Mouse (Mus musculus) midbrain, embryonic 14.5 days (tissue): Measurements from ENCODE around the gene Foxred2. TPM values are rescaled to one million over a fixed set of nuclear protein-coding genes. Genes with fewer than 3 reads are reported as not detected.

Experiments used
- ATAC-seq: fragments of 200-750 bp; cut with Nextera tagmentation; 2 replicates; pipeline ENCODE4 v1.8.0; 2017; ENCODE audit warnings: moderate number of reproducible peaks, moderate library complexity; ENCODE audit not compliant: low FRiP score, low TSS enrichment
- DNase-seq: peaks from one replicate; pipeline ENCODE4 v3.0.0-alpha.2; 2015
- H3K27ac ChIP-seq: fragments of 300-500 bp; sonication (generic); replicated peaks from 2 replicates; pipeline ENCODE4 v1.5.1; 2014; ENCODE audit warnings: mild to moderate bottlenecking, low read depth, low read length, moderate library complexity
- H3K27me3 ChIP-seq: fragments of 300-500 bp; sonication (generic); 2 replicates; pipeline ENCODE4 v1.6.1; 2014; ENCODE audit warnings: low read length, control low read depth, mixed read lengths; ENCODE audit not compliant: control insufficient read depth, insufficient read depth
- H3K36me3 ChIP-seq: fragments of 300-500 bp; sonication (generic); 2 replicates; pipeline ENCODE4 v1.6.1; 2014; ENCODE audit warnings: low read length, control low read depth; ENCODE audit not compliant: control insufficient read depth, insufficient read depth
- H3K4me1 ChIP-seq: fragments of 300-500 bp; sonication (generic); 2 replicates; pipeline ENCODE4 v1.6.1; 2014; ENCODE audit warnings: mild to moderate bottlenecking, antibody characterized with exemption, low read length, control low read depth; ENCODE audit not compliant: control insufficient read depth, insufficient read depth
- H3K4me2 ChIP-seq: fragments of 300-500 bp; sonication (generic); 2 replicates; pipeline ENCODE4 v1.6.1; 2014; ENCODE audit warnings: mild to moderate bottlenecking, low read length, moderate library complexity
- H3K4me3 ChIP-seq: fragments of 300-500 bp; sonication (generic); replicated peaks from 2 replicates; pipeline ENCODE4 v1.5.1; 2014; ENCODE audit warnings: low read depth, low read length
- H3K9ac ChIP-seq: fragments of 300-500 bp; sonication (generic); replicated peaks from 2 replicates; pipeline ENCODE4 v1.6.1; 2014; ENCODE audit warnings: mild to moderate bottlenecking, low read length, moderate library complexity
- H3K9me3 ChIP-seq: fragments of 300-500 bp; sonication (generic); 2 replicates; pipeline ENCODE4 v1.6.1; 2016; ENCODE audit warnings: low read length, control low read depth, mixed read lengths; ENCODE audit not compliant: control insufficient read depth
- WGBS: fragments of 180-500 bp; shearing (Covaris S2); extraction: QIAGEN DNeasy Blood & Tissue Kit; methylation state at CpG from one replicate; pipeline ENCODE4 v1.1.7; 2014; 5-methylcytosine and 5-hydroxymethylcytosine counted together
- polyA plus RNA-seq: library from polyadenylated mRNA; unstranded; fragments of >200 nt; fragmentation: Nextera tagmentation; extraction: Ambion mirVana; gene quantifications from 2 replicates; pipeline ENCODE4 v1.2.1, GENCODE M21; 2014

Foxred2 gene
- polyA plus RNA-seq, 1 experiment from 2014 or later, result 9.2 TPM

DNA sequence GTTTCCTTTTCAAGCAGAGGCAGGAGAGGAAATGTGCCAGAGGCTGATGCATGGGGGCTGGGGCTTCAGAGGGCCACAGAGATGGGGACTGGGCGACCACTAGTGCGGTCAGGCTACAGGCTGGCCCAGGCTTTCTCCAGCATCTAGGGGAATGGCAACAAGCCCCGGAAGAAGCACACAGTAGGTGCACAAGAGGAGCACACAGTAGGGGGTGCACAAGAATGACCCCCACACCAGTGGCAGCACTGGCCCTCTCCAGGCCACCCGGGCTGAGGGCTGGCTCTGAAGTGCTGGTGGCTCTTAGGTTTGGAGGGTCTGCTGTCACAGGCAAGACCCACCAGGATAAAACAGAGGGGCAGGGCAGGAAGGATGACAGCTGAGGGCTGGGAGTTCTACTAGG is 41.2 kb downstream of the Foxred2 start:
- Histone ChIP-seq H3K9me3 (no peaks in the 10 kb centered on the region), H3K4me2 (no peak overlapping the region), H3K27ac (no peak overlapping the region), H3K4me3 (no peak overlapping the region), H3K9ac (no peak overlapping the region), H3K36me3 (peaks cover 40% of the 10 kb centered on the region), H3K27me3 (no peaks in the 10 kb centered on the region), H3K4me1 (no peaks in the 10 kb centered on the region)
- WGBS, result 98% methylated on average over 4 of the region's 4 CpGs
- DNase-seq, result no peak
- ATAC-seq, result no peak

GRCm38 (mm10) chr15:77914507-77914906 is 42.0 kb downstream of the Foxred2 start:
- no peak overlapping the region for H3K27ac ChIP-seq
- ATAC-seq, result no peak
- no peaks in the 10 kb centered on the region for H3K9me3 ChIP-seq
- no peak overlapping the region for H3K9ac ChIP-seq
- no peaks in the 10 kb centered on the region for H3K4me1 ChIP-seq
- H3K4me3 ChIP-seq, result no peak overlapping the region
- no peak for DNase-seq
- H3K27me3 ChIP-seq, result no peaks in the 10 kb centered on the region
- peaks cover 33% of the 10 kb centered on the region for H3K36me3 ChIP-seq
- 95% methylated on average over 3 of the region's 3 CpGs for WGBS
- H3K4me2 ChIP-seq, result no peak overlapping the region

DNA sequence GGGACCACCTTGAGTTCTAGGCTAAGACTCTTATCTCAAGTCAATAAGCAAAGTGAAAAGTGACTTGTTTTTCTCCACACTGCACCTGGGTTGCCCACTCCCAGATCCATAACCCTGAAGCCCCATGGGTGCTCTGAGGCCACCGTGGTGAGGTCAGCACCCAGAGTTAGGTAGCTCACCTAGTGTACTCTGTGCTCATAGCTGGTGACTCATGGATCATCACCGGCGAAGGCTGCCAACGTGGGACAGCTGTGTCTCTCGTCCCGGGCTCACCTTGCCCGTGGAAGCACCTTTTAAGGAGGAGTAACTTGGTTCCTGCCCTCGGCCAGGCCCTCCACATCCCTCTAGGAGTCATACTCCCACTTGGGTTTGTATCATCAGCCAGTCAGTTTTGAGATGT is 43.5 kb downstream of the Foxred2 start:
- Histone ChIP-seq H3K4me1 (no peaks in the 10 kb centered on the region), H3K4me3 (no peak overlapping the region), H3K27me3 (no peaks in the 10 kb centered on the region), H3K9me3 (no peaks in the 10 kb centered on the region), H3K36me3 (peaks cover 26% of the 10 kb centered on the region), H3K27ac (no peak overlapping the region), H3K4me2 (no peak overlapping the region), H3K9ac (no peak overlapping the region)
- no peak for DNase-seq
- ATAC-seq, result no peak
- WGBS, result 89% methylated on average over 8 of the region's 8 CpGs

- ATAC-seq (no peak), DNase-seq (no peak)
- Histone ChIP-seq H3K4me1 (no peaks in the 10 kb centered on the region), H3K27ac (no peak overlapping the region), H3K9me3 (no peaks in the 10 kb centered on the region), H3K36me3 (peaks cover 26% of the 10 kb centered on the region), H3K9ac (no peak overlapping the region), H3K4me3 (no peak overlapping the region), H3K4me2 (no peak overlapping the region), H3K27me3 (no peaks in the 10 kb centered on the region)
- 64% methylated on average over 7 of the region's 7 CpGs for WGBS
Measured at GRCm38 (mm10) chr15:77912585-77912984, 43.9 kb downstream of the Foxred2 start.

DNA sequence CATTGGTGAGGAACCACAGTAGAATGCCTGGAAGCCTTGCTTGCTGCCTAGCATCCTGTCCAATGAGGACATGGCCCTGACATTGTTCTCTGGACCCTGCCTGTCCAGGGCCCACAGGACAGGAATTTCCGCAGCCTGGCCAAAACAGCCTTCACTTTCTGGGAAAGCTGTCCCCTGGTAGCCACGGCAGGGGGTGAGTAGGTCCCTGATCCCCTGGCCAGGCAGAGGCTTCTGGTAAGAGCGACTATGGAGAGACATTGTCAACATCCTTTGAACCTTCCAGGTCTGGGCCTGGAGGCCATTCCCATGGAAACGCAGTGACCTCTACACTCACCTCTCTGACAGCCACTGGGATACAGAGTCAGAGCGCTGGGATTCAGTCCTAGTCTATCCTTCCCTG is 44.5 kb downstream of the Foxred2 start:
- WGBS, result 54% methylated on average over 5 of the region's 5 CpGs
- Histone ChIP-seq H3K9me3 (no peaks in the 10 kb centered on the region), H3K36me3 (peaks cover 26% of the 10 kb centered on the region), H3K27ac (no peak overlapping the region), H3K27me3 (no peaks in the 10 kb centered on the region), H3K4me3 (no peak overlapping the region), H3K9ac (no peak overlapping the region), H3K4me2 (no peak overlapping the region), H3K4me1 (no peaks in the 10 kb centered on the region)
- DNase-seq (no peak), ATAC-seq (no peak)

- Histone ChIP-seq H3K4me2 (no peak overlapping the region), H3K9me3 (no peaks in the 10 kb centered on the region), H3K4me3 (no peak overlapping the region), H3K27me3 (no peaks in the 10 kb centered on the region; the same call in 1 of the 2 replicates), H3K9ac (no peak overlapping the region), H3K27ac (no peak overlapping the region), H3K36me3 (peaks cover 24% of the 10 kb centered on the region), H3K4me1 (no peaks in the 10 kb centered on the region)
- no peak for DNase-seq
- 37% methylated on average over 2 of the region's 2 CpGs for WGBS
- no peak for ATAC-seq
Measured at GRCm38 (mm10) chr15:77911065-77911464, 45.5 kb downstream of the Foxred2 start.

- no peak overlapping the region for H3K9ac ChIP-seq
- H3K27ac ChIP-seq, result no peak overlapping the region
- H3K4me3 ChIP-seq, result no peak overlapping the region
- H3K4me1 ChIP-seq, result no peaks in the 10 kb centered on the region
- WGBS, result 69% methylated on average over 9 of the region's 9 CpGs
- no peaks in the 10 kb centered on the region for H3K9me3 ChIP-seq
- DNase-seq, result no peak
- peaks cover 10% of the 10 kb centered on the region; the same call in 1 of the 2 replicates for H3K27me3 ChIP-seq
- H3K4me2 ChIP-seq, result no peak overlapping the region
- H3K36me3 ChIP-seq, result no peaks in the 10 kb centered on the region
- no peak for ATAC-seq
Measured at GRCm38 (mm10) chr15:77907646-77908518, 48.6 kb downstream of the Foxred2 start.

DNA sequence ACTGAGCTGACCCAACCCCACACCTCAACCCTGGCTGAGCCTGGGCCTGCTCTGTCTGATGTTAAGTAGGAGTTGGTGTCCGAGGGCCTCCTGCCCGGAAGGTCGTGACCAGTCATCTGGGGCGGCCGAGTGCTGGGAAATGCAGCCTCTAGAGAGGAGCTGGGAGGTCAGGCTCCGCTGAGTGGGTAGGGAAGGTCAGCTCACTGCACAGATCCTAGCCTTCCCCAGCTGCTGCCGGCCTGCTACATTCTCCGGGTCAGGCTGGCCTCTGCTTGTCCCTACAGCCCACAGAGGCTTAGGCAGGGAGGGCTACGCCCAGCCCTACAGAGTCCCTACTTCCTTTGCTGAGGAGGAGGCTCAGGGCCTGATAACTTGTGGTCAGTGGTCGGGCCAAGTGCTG is 50.0 kb downstream of the Foxred2 start:
- no peak overlapping the region for H3K9ac ChIP-seq
- H3K4me3 ChIP-seq, result no peak overlapping the region
- peaks cover 10% of the 10 kb centered on the region; the same call in 1 of the 2 replicates for H3K27me3 ChIP-seq
- H3K36me3 ChIP-seq, result no peaks in the 10 kb centered on the region
- no peak overlapping the region for H3K4me2 ChIP-seq
- no peak overlapping the region for H3K27ac ChIP-seq
- ATAC-seq (no peak), DNase-seq (no peak)
- WGBS, result 42% methylated on average over 10 of the region's 10 CpGs
- H3K9me3 ChIP-seq, result no peaks in the 10 kb centered on the region
- no peaks in the 10 kb centered on the region for H3K4me1 ChIP-seq

GRCm38 (mm10) chr15:77906081-77906480 is 50.4 kb downstream of the Foxred2 start:
- Histone ChIP-seq H3K4me3 (no peak overlapping the region), H3K27ac (no peak overlapping the region), H3K4me1 (no peaks in the 10 kb centered on the region), H3K9me3 (no peaks in the 10 kb centered on the region), H3K4me2 (no peak overlapping the region), H3K27me3 (peaks cover 10% of the 10 kb centered on the region; the same call in 1 of the 2 replicates), H3K36me3 (no peaks in the 10 kb centered on the region), H3K9ac (no peak overlapping the region)
- ATAC-seq, result no peak
- 81% methylated on average over 8 of the region's 8 CpGs for WGBS
- no peak for DNase-seq
